Mouse (Mus musculus): ENCODE data around the gene Grb7. TPM values are rescaled to one million over a fixed set of nuclear protein-coding genes. Genes with fewer than 3 reads are reported as not detected.

The Grb7 gene
- polyA plus RNA-seq, 1 experiment = not detected

GRCm38 (mm10) chr11:98414162-98414561 lies 32.0 kb upstream of the Grb7 start:
- Histone ChIP-seq H3K27me3 (replicated peaks) (peaks cover 96% of the 10 kb centered on the region), H3K36me3 (replicated peaks; ENCODE audit: low read length) (no peaks in the 10 kb centered on the region), H3K4me3 (replicated peaks) (no peak overlapping the region), H3K4me1 (peaks cover 23% of the 10 kb centered on the region), H3K9me3 (no peaks in the 10 kb centered on the region)
- TF ChIP-seq GATA1 (IDR thresholded peaks at IDR 0.05; ENCODE audit: borderline replicate concordance, low read length) (no peak), FLI1 (IDR thresholded peaks at IDR 0.05; ENCODE audit: low read length) (no peak)

GRCm38 (mm10) chr11:98417074-98417473 lies 29.1 kb upstream of the Grb7 start:
- H3K27me3 ChIP-seq (replicated peaks) = peaks cover 96% of the 10 kb centered on the region
- H3K36me3 ChIP-seq (replicated peaks; ENCODE audit: low read length) = no peaks in the 10 kb centered on the region
- no peaks in the 10 kb centered on the region for H3K9me3 ChIP-seq

DNA sequence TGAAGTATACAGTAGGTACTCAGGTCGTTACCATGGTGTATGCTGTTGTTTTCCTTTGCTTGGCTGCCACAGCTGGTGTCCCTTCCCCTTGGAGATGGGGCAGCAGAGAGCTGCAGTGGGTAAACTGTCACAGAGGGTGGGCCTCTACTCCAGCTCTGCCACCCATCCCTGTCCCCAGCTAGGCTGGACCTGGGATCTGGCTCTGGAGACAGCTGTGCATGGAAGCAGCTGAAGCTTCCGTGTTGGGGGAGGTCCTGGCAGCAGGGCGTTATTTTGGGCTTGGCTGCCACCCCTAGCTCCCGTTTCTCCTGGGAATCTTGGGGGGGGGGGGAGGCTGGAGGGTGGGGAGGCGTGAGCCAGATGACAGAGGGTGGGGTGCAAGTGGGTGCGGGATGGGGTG lies 27.9 kb upstream of the Grb7 start:
- Histone ChIP-seq H3K4me3 (replicated peaks) (no peak overlapping the region), H3K9me3 (no peaks in the 10 kb centered on the region), H3K36me3 (replicated peaks; ENCODE audit: low read length) (no peaks in the 10 kb centered on the region), H3K27me3 (replicated peaks) (peaks cover 94% of the 10 kb centered on the region), H3K4me1 (peaks cover 11% of the 10 kb centered on the region; the same call in 1 of the 2 replicates)
- no peak for TF ChIP-seq GATA1 (IDR thresholded peaks at IDR 0.05; ENCODE audit: borderline replicate concordance, low read length)
- no peak for TF ChIP-seq FLI1 (IDR thresholded peaks at IDR 0.05; ENCODE audit: low read length)

More at GRCm38 (mm10) chr11:98417074-98417473, 29.1 kb upstream of the Grb7 start:
- no peak for TF ChIP-seq GATA1 (IDR thresholded peaks at IDR 0.05; ENCODE audit: borderline replicate concordance, low read length)
- no peak for TF ChIP-seq FLI1 (IDR thresholded peaks at IDR 0.05; ENCODE audit: low read length)
- H3K4me1 ChIP-seq = peaks cover 22% of the 10 kb centered on the region
- no peak overlapping the region for H3K4me3 ChIP-seq (replicated peaks)

GRCm38 (mm10) chr11:98418939-98419547 lies 27.2 kb upstream of the Grb7 start:
- Histone ChIP-seq H3K36me3 (replicated peaks; ENCODE audit: low read length) (no peaks in the 10 kb centered on the region), H3K4me3 (replicated peaks) (no peak overlapping the region), H3K4me1 (peaks cover 4% of the 10 kb centered on the region; the same call in 1 of the 2 replicates), H3K9me3 (no peaks in the 10 kb centered on the region), H3K27me3 (replicated peaks) (peaks cover 94% of the 10 kb centered on the region)
- TF ChIP-seq FLI1 (IDR thresholded peaks at IDR 0.05; ENCODE audit: low read length) (no peak), GATA1 (IDR thresholded peaks at IDR 0.05; ENCODE audit: borderline replicate concordance, low read length) (no peak)

- Histone ChIP-seq H3K4me1 (no peaks in the 10 kb centered on the region), H3K36me3 (replicated peaks; ENCODE audit: low read length) (no peaks in the 10 kb centered on the region), H3K4me3 (replicated peaks) (no peak overlapping the region), H3K9me3 (no peaks in the 10 kb centered on the region), H3K27me3 (replicated peaks) (peaks cover 82% of the 10 kb centered on the region)
- no peak for TF ChIP-seq FLI1 (IDR thresholded peaks at IDR 0.05; ENCODE audit: low read length)
- TF ChIP-seq GATA1 (IDR thresholded peaks at IDR 0.05; ENCODE audit: borderline replicate concordance, low read length) = no peak
Measured at GRCm38 (mm10) chr11:98426592-98426991, 19.6 kb upstream of the Grb7 start.

GRCm38 (mm10) chr11:98428436-98428835 lies 17.8 kb upstream of the Grb7 start:
- no peak for TF ChIP-seq GATA1 (IDR thresholded peaks at IDR 0.05; ENCODE audit: borderline replicate concordance, low read length)
- TF ChIP-seq FLI1 (IDR thresholded peaks at IDR 0.05; ENCODE audit: low read length) = no peak
- H3K9me3 ChIP-seq = no peaks in the 10 kb centered on the region
- peaks cover 80% of the 10 kb centered on the region for H3K27me3 ChIP-seq (replicated peaks)
- H3K36me3 ChIP-seq (replicated peaks; ENCODE audit: low read length) = no peaks in the 10 kb centered on the region
- no peaks in the 10 kb centered on the region for H3K4me1 ChIP-seq
- H3K4me3 ChIP-seq (replicated peaks) = no peak overlapping the region

- TF ChIP-seq GATA1 (IDR thresholded peaks at IDR 0.05; ENCODE audit: borderline replicate concordance, low read length) = no peak
- no peak for TF ChIP-seq FLI1 (IDR thresholded peaks at IDR 0.05; ENCODE audit: low read length)
- H3K4me3 ChIP-seq (replicated peaks) = peak overlapping the region; percentile 10
- peaks cover 4% of the 10 kb centered on the region for H3K36me3 ChIP-seq (replicated peaks; ENCODE audit: low read length)
- peaks cover 11% of the 10 kb centered on the region; the same call in 1 of the 2 replicates for H3K4me1 ChIP-seq
- no peaks in the 10 kb centered on the region for H3K9me3 ChIP-seq
- peaks cover 77% of the 10 kb centered on the region for H3K27me3 ChIP-seq (replicated peaks)
Measured at GRCm38 (mm10) chr11:98431743-98432502, 14.3 kb upstream of the Grb7 start.

DNA sequence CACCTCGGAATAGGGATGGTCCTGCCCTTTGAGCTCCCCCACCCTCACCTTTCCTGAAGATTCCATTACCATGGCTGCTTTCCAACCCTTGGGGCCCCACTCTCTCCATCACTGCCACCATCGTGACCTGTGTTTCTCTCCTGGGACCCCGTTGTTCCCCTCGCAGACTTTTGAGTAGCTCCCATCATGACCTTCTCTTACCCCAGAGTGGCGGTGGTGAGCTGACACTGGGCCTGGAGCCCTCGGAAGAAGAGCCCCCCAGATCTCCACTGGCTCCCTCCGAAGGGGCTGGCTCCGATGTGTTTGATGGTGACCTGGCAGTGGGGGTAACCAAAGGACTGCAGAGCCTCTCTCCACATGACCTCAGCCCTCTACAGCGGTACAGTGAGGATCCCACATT lies 10.5 kb upstream of the Grb7 start:
- Histone ChIP-seq H3K9me3 (no peaks in the 10 kb centered on the region), H3K4me1 (peaks cover 25% of the 10 kb centered on the region), H3K27me3 (replicated peaks) (peaks cover 49% of the 10 kb centered on the region), H3K4me3 (replicated peaks) (no peak overlapping the region), H3K36me3 (replicated peaks; ENCODE audit: low read length) (peaks cover 13% of the 10 kb centered on the region)
- TF ChIP-seq FLI1 (IDR thresholded peaks at IDR 0.05; ENCODE audit: low read length) (no peak), GATA1 (IDR thresholded peaks at IDR 0.05; ENCODE audit: borderline replicate concordance, low read length) (no peak)

- Histone ChIP-seq H3K4me3 (replicated peaks) (peak overlapping the region; percentile 0), H3K9me3 (peaks cover 6% of the 10 kb centered on the region; the same call in 1 of the 2 replicates), H3K4me1 (peaks cover 25% of the 10 kb centered on the region), H3K27me3 (replicated peaks) (peaks cover 35% of the 10 kb centered on the region), H3K36me3 (replicated peaks; ENCODE audit: low read length) (peaks cover 13% of the 10 kb centered on the region)
- TF ChIP-seq GATA1 (IDR thresholded peaks at IDR 0.05; ENCODE audit: borderline replicate concordance, low read length) = no peak
- TF ChIP-seq FLI1 (IDR thresholded peaks at IDR 0.05; ENCODE audit: low read length) = no peak
Measured at GRCm38 (mm10) chr11:98437441-98437840, 8.8 kb upstream of the Grb7 start.

Measured in megakaryocyte, embryonic 14.5 days (primary cell).